Mouse (Mus musculus) heart, adult 2 months (tissue): ENCODE measurements at regions not wholly inside any gene's neighbourhood (a gene's known extent, or its start where the extent isn't known, plus 50 kb on each side); places are given as distances from the start of the nearest gene placed in this dataset.
A peak's percentile ranks its signal among the peaks of the same experiment; 100 is the strongest.

ENCODE experiments used
- DNase-seq, 2 experiments: peaks; one replicate each; pipeline ENCODE4 v3.0.0; 2021
- H3K27ac ChIP-seq: fragments of 200-600 bp; 2 replicates; pipeline ENCODE4 v1.8.1; 2022
- H3K27me3 ChIP-seq: fragments of 200-500 bp; 2 replicates; pipeline ENCODE4 v1.6.1; 2012; ENCODE audit warnings: mild to moderate bottlenecking, low read length, inconsistent platforms, mixed read lengths; ENCODE audit not compliant: control insufficient read depth, insufficient read depth
- H3K36me3 ChIP-seq: fragments of 200-500 bp; 2 replicates; pipeline ENCODE4 v1.6.1; 2012; ENCODE audit warnings: low read length, inconsistent platforms; ENCODE audit not compliant: control insufficient read depth, insufficient read depth
- H3K4me1 ChIP-seq: fragments of 200-500 bp; 2 replicates; pipeline ENCODE4 v1.6.1; 2011; ENCODE audit warnings: low read length; ENCODE audit not compliant: control insufficient read depth, insufficient read depth
- H3K4me3 ChIP-seq: fragments of 200-600 bp; 2 replicates; pipeline ENCODE4 v1.8.1; 2022
- H3K79me2 ChIP-seq: fragments of 200-500 bp; replicated peaks from 2 replicates; pipeline ENCODE4 v1.6.1; 2012; ENCODE audit warnings: mild to moderate bottlenecking, inconsistent platforms, low read length, moderate library complexity, mixed read lengths; ENCODE audit not compliant: control insufficient read depth, insufficient read depth
- H3K9ac ChIP-seq: fragments of 200-500 bp; 2 replicates; pipeline ENCODE4 v1.6.1; 2012; ENCODE audit warnings: low read depth, mild to moderate bottlenecking, control low read depth, inconsistent platforms, low read length, mixed read lengths
- CTCF ChIP-seq: fragments of 200-600 bp; IDR thresholded peaks from 2 replicates; pipeline ENCODE4 v1.8.1; 2022; ENCODE audit warnings: antibody characterized with exemption, mild to moderate bottlenecking, moderate library complexity
- EP300 ChIP-seq: fragments of 200-500 bp; IDR thresholded peaks from 2 replicates; pipeline ENCODE4 v1.6.1; 2011; ENCODE audit warnings: low read depth, low read length, control low read depth; ENCODE audit not compliant: insufficient read depth
- POLR2A ChIP-seq: fragments of 200-500 bp; IDR thresholded peaks from 2 replicates; pipeline ENCODE4 v1.6.1; 2011; ENCODE audit warnings: mild to moderate bottlenecking, low read depth, low read length, control low read depth; ENCODE audit not compliant: insufficient read depth
- WGBS: fragments of 180-500 bp; shearing (Covaris S2); methylation state at CpG from one replicate; pipeline ENCODE4 v1.1.7; 2018; 5-methylcytosine and 5-hydroxymethylcytosine counted together
- intact Hi-C: fragments of 180-260 bp; cut with DNase I; formaldehyde crosslinking; loops from one replicate; pipeline ENCODE4 v1.15.1; 2025

DNA sequence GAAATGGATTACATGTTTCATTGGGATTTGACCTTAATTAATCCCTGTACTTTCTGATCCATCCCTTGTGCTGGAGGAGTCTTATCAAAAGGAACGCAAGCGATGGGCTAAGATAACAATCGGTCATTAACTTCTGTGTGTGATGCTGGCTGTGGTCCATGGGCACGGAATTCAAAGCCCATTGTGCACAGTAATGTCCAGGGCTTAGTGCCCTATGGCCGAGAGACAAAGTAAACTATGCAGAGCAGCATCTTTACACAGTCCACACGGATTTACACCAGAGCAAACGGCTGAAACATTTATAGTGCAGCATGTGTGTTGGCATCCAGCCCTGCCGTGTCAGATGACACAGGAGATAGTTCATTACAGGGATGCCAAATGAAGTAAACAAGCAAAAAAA is 171.4 kb upstream of the Tenm3 start:
- WGBS, result 54% methylated on average over 8 of the region's 8 CpGs
- Histone ChIP-seq H3K4me3 (no peak overlapping the region), H3K9ac (no peak overlapping the region), H3K4me1 (no peaks in the 10 kb centered on the region), H3K79me2 (no peaks in the 10 kb centered on the region), H3K27me3 (no peaks in the 10 kb centered on the region), H3K36me3 (no peaks in the 10 kb centered on the region), H3K27ac (no peak overlapping the region)
- intact Hi-C loops, result no loop called here
- no peak for DNase-seq
- TF ChIP-seq EP300, result no peak
- TF ChIP-seq CTCF, result no peak
- no peak for TF ChIP-seq POLR2A

DNA sequence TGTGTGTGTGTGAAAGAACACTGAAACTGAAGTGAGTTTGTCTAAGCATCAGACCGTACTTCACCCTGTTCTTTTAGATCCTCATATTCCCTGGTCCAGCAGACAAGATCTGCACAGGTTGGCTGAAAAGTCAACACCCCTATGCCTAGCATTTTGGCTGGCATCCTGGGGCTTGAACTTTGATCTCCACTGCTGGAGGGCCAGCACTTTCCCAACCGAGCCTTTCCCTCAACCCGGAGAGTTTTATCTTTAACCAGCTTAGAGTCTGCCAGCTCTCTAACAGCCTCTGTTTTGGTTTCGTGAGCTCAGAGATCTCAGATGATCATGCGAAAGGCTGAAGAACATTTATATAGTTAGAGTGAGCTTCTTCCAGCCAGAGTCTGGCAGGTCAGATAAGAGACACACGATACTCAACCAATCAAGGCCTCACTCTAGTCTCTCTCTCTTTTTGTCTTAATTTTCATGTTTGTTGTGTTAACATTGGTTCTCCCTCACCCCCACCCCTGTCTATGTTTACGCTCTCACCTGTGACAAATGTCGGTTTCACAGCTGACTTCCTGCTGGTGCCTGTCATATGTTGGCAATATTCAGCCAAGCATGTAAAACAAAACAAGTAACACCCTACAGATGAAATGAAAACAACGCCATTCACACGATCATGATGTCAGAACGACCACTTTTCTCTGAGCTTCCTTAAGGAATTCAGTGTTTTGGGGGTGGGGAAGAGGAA is 162.7 kb upstream of the Tenm3 start:
- Histone ChIP-seq H3K36me3 (no peaks in the 10 kb centered on the region), H3K27ac (no peak overlapping the region), H3K9ac (no peak overlapping the region), H3K4me3 (no peak overlapping the region), H3K79me2 (no peaks in the 10 kb centered on the region), H3K4me1 (no peaks in the 10 kb centered on the region), H3K27me3 (no peaks in the 10 kb centered on the region)
- TF ChIP-seq EP300 (no peak), POLR2A (no peak), CTCF (no peak)
- intact Hi-C loops, result no loop called here
- 50% methylated on average over 11 of the region's 11 CpGs for WGBS
- DNase-seq, result no peak

DNA sequence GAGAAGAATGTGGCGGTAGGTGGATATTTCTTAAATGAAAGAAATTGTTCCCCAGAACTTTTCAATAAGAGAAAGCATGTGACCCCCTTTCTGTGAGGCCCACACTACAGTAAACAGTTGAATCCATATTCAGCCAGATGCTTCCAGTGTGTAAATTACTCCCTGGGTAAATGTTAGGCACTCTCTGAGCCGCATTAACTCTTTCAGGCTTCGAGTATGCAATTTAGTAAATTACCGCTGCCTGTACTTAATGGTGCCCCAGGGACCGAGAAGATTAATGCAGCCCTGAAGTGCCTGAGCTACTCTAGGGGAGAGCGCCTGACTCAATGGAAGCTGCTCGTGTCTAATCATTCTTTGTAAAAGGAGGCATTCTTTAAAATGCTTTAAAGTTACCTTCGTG is 137.9 kb upstream of the Tenm3 start:
- WGBS, result 88% methylated on average over 8 of the region's 8 CpGs
- Histone ChIP-seq H3K27ac (no peak overlapping the region), H3K79me2 (no peaks in the 10 kb centered on the region), H3K36me3 (no peaks in the 10 kb centered on the region), H3K4me3 (no peak overlapping the region), H3K27me3 (no peaks in the 10 kb centered on the region), H3K9ac (no peak overlapping the region), H3K4me1 (no peaks in the 10 kb centered on the region)
- intact Hi-C loops, result no loop called here
- DNase-seq, result no peak
- no peak for TF ChIP-seq POLR2A
- no peak for TF ChIP-seq EP300
- TF ChIP-seq CTCF, result no peak

DNA sequence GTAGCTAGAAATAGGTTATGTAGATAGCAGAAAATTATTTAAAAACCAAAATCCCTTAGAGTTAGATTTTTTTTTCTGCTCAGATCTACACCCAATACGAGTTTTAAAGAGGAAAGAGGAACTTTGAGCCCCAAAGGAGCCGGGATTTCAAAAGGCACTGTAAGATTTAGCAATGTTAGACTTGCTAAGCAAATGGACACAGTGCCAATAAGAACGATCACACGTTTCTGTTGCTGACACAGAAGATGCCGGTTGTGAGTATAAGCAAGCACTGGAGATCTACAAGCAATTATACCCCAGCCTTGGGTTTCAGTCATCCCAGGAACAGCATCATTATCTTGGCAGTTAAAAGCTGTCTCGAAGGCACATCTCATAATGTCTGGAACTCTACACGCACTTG is 137.0 kb upstream of the Tenm3 start:
- TF ChIP-seq EP300, result no peak
- TF ChIP-seq CTCF, result no peak
- no peak for TF ChIP-seq POLR2A
- Histone ChIP-seq H3K79me2 (no peaks in the 10 kb centered on the region), H3K4me1 (no peaks in the 10 kb centered on the region), H3K27me3 (no peaks in the 10 kb centered on the region), H3K36me3 (no peaks in the 10 kb centered on the region), H3K4me3 (no peak overlapping the region), H3K9ac (no peak overlapping the region), H3K27ac (no peak overlapping the region)
- 77% methylated on average over 7 of the region's 7 CpGs for WGBS
- intact Hi-C loops, result no loop called here
- DNase-seq, result no peak

DNA sequence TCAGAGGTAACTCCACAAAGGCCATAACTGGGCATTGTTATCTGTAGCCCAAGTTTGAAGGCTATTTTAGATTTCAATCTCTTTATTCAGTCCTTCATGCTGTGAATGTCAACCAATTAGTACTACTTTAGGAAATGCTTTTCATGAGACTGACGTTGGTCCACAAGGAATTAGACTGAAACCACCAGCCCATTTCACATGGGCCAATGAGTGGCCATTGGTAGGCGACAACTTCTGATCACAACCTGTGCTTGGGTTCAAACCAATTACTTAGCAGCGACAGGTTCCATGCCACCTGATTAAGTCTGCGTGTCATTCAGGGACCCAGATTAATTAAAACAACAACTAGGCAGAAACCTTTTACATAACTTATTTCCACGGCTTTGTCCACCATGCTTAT is 126.9 kb upstream of the Tenm3 start:
- intact Hi-C loops, result no loop called here
- no peak overlapping the region for H3K27ac ChIP-seq
- TF ChIP-seq CTCF (no peak), EP300 (no peak), POLR2A (no peak)
- DNase-seq, result no peak
- H3K27me3 ChIP-seq, result no peaks in the 10 kb centered on the region
- H3K79me2 ChIP-seq, result no peaks in the 10 kb centered on the region
- H3K36me3 ChIP-seq, result no peaks in the 10 kb centered on the region
- no peak overlapping the region for H3K9ac ChIP-seq
- WGBS, result 85% methylated on average over 5 of the region's 5 CpGs
- no peak overlapping the region for H3K4me3 ChIP-seq
- H3K4me1 ChIP-seq, result no peaks in the 10 kb centered on the region

DNA sequence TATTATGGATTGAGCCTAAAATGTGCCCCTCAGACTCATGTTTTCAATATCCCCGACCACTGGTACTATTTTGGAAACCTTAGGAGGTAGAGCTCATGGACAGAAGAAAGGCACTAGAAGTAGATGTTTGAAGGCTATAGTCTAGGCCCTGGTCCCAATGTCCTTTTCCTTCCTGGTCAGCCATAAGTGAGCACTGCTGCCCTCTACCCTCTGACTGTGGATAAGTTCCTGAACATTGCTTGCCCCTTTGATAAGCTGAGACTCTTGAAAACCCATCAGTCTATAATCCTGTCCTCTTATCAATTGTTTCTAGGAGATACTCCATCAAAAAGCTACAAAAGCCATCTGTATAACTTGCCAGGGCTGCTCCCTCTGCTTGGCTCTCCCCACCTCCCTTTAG is 121.2 kb upstream of the Tenm3 start:
- no peak overlapping the region for H3K27ac ChIP-seq
- 79% methylated on average over 1 of the region's 1 CpGs for WGBS
- no peaks in the 10 kb centered on the region for H3K4me1 ChIP-seq
- no peak overlapping the region for H3K9ac ChIP-seq
- no peaks in the 10 kb centered on the region for H3K27me3 ChIP-seq
- TF ChIP-seq POLR2A (no peak), CTCF (peak; percentile 20), EP300 (no peak)
- H3K4me3 ChIP-seq, result no peak overlapping the region
- intact Hi-C loops, result no loop called here
- H3K36me3 ChIP-seq, result no peaks in the 10 kb centered on the region
- no peak for DNase-seq
- no peaks in the 10 kb centered on the region for H3K79me2 ChIP-seq
